Mouse (Mus musculus) frontal cortex, postnatal 14 days (tissue): Measurements from ENCODE around the gene Olfr1253.

Experiments
- DNase-seq, 2 experiments: peaks; one replicate each; pipeline ENCODE4 v3.0.0; 2022; ENCODE audit warnings: low spot score in 2 of 2

The Olfr1253 gene

DNA sequence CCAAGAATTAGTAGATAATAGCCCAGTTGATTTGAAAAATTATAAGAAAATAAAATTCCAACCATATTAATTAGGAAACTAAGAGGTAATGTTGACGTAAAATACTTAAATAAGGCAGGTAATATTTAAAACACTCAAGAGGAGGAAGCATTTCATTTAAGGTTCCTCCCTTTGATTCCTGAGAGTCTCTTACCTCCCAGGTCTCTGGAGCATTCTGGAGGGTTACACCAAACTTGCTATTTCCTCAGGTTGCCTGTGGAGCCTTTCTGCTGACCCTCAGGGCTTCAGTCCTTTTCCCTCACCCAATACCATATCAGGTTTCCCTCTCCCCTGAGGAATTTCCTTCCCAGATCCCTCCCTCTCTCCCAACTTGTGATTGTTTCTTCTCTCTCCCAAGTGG lies at the start of gene Olfr1253:
Olfr1253 (minus strand) TSS at position 101 of the 400 bp plus-strand sequence.
- no peak for DNase-seq

- no peak for DNase-seq
These were observed 42.7 kb upstream of the Olfr1253 start for GRCm38 (mm10) chr2:89799583-89799982.

DNA sequence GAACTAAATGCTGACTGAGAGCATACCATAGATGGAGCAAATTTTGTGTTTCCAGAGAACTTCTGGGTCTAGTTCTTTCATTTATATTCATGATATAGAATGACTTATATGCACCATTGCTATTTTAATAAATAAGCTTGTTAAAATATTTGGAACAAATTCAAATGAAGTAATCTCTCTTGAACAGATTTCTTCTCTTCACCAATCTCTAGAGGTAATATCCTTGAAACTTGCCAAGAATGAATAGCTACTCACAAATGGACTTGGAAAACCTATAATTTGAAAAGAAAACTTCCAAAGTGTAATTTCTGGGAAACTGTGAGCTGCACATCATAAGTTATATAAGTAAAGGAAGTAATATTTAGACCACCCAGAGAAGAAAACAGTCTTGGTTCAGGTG lies 36.6 kb upstream of the Olfr1253 start, which contains the start of gene Olfr1254:
Olfr1254 (minus strand) TSS at position 101 of the 400 bp plus-strand sequence.
- no peak for DNase-seq

GRCm38 (mm10) chr2:89724912-89725311 lies 32.0 kb downstream of the Olfr1253 start, which contains the start of gene Olfr1252:
Olfr1252 (minus strand) TSS chr2:89725012.
- no peak for DNase-seq
